Mouse (Mus musculus) MEL (cell line): ENCODE data around the gene Ccdc182. TPM values are rescaled to one million over a fixed set of nuclear protein-coding genes. Genes with fewer than 3 reads are reported as not detected.

Source experiments
- DNase-seq: peaks from one replicate; pipeline ENCODE4 v3.0.0; 2011; ENCODE audit warnings: low read depth, low spot score
- H3K27ac ChIP-seq: 2 replicates; pipeline ENCODE4 v1.5.1; 2012; ENCODE audit warnings: low read depth, mild to moderate bottlenecking, control low read depth, low read length, moderate library complexity; ENCODE audit not compliant: control insufficient read depth
- H3K27me3 ChIP-seq, 2 experiments: fragments of 150-350 bp in 1 of 2; sonication (generic) in 1 of 2; 2 replicates each; pipeline ENCODE4 v1.6.1; 2012; ENCODE audit warnings: low read length in 2 of 2, mild to moderate bottlenecking in 2 of 2, improper control_type of control experiment in 1 of 2, moderate library complexity in 1 of 2; ENCODE audit not compliant: insufficient read depth in 2 of 2, control insufficient read depth in 1 of 2
- H3K36me3 ChIP-seq, 2 experiments: 2 replicates each; pipeline ENCODE4 v1.6.1; 2012 to 2014; ENCODE audit warnings: low read length in 2 of 2, improper control_type of control experiment in 1 of 2, inconsistent platforms in 1 of 2, mild to moderate bottlenecking in 1 of 2; ENCODE audit not compliant: insufficient read depth in 2 of 2, control insufficient read depth in 1 of 2
- H3K4me1 ChIP-seq, 2 experiments: fragments of 150-350 bp in 1 of 2; sonication (generic) in 1 of 2; 2 replicates each; pipeline ENCODE4 v1.6.1; 2012; ENCODE audit warnings: low read length in 2 of 2, improper control_type of control experiment in 1 of 2, mild to moderate bottlenecking in 1 of 2; ENCODE audit not compliant: insufficient read depth in 2 of 2, control insufficient read depth in 1 of 2
- H3K4me3 ChIP-seq, 2 experiments: fragments of 150-350 bp in 1 of 2; sonication (generic) in 1 of 2; 2 replicates each; pipeline ENCODE4 v1.5.1; 2012; ENCODE audit warnings: low read depth in 2 of 2, low read length in 2 of 2, mild to moderate bottlenecking in 2 of 2, moderate library complexity in 2 of 2, control low read depth in 1 of 2, improper control_type of control experiment in 1 of 2; ENCODE audit not compliant: control insufficient read depth in 1 of 2, insufficient read depth in 1 of 2
- H3K79me2 ChIP-seq: 2 replicates; pipeline ENCODE4 v1.6.1; 2012; ENCODE audit warnings: mild to moderate bottlenecking, low read length, moderate library complexity; ENCODE audit not compliant: control insufficient read depth, poor library complexity, insufficient read depth
- H3K9ac ChIP-seq: 2 replicates; pipeline ENCODE4 v1.6.1; 2012; ENCODE audit warnings: low read depth, mild to moderate bottlenecking, control low read depth, low read length, moderate library complexity; ENCODE audit not compliant: control insufficient read depth, poor library complexity, severe bottlenecking
- H3K9me3 ChIP-seq: fragments of 150-350 bp; sonication (generic); replicated peaks from 2 replicates; pipeline ENCODE4 v1.6.1; 2012; ENCODE audit warnings: mild to moderate bottlenecking, low read length, improper control_type of control experiment, moderate library complexity; ENCODE audit not compliant: insufficient read depth
- BHLHE40 ChIP-seq: IDR thresholded peaks from 2 replicates; pipeline ENCODE4 v1.6.1; 2012; ENCODE audit warnings: low read depth, mild to moderate bottlenecking, inconsistent platforms, low read length, improper control_type of control experiment, borderline replicate concordance
- CHD2 ChIP-seq: IDR thresholded peaks from 2 replicates; pipeline ENCODE4 v1.6.1; 2011; ENCODE audit warnings: low read length, improper control_type of control experiment
- CTCF ChIP-seq, 3 experiments: IDR thresholded peaks in 2 of 3; conservative IDR thresholded peaks in 1 of 3; 2 replicates each; pipeline ENCODE4 v1.5.1; 2011 to 2012; ENCODE audit warnings: low read length in 3 of 3, low read depth in 2 of 3, mild to moderate bottlenecking in 2 of 3, improper control_type of control experiment in 1 of 3, inconsistent platforms in 1 of 3, mixed read lengths in 1 of 3, moderate library complexity in 1 of 3; ENCODE audit not compliant: control insufficient read depth in 1 of 3, insufficient read depth in 1 of 3, poor library complexity in 1 of 3, severe bottlenecking in 1 of 3
- ETS1 ChIP-seq: IDR thresholded peaks from 2 replicates; pipeline ENCODE4 v1.6.1; 2012; ENCODE audit warnings: low read depth, mild to moderate bottlenecking, inconsistent platforms, low read length, improper control_type of control experiment, moderate library complexity
- GABPA ChIP-seq: IDR thresholded peaks from 2 replicates; pipeline ENCODE4 v1.6.1; 2012; ENCODE audit warnings: low read depth, mild to moderate bottlenecking, inconsistent platforms, low read length, improper control_type of control experiment, moderate library complexity
- JUND ChIP-seq: IDR thresholded peaks from 2 replicates; pipeline ENCODE4 v1.6.1; 2011; ENCODE audit warnings: low read depth, mild to moderate bottlenecking, improper control_type of control experiment, low read length
- MYB ChIP-seq: IDR thresholded peaks from 2 replicates; pipeline ENCODE4 v1.6.1; 2011; ENCODE audit warnings: mild to moderate bottlenecking, low read depth, low read length, improper control_type of control experiment
- MYC ChIP-seq: IDR thresholded peaks from 2 replicates; pipeline ENCODE4 v1.6.1; 2011; ENCODE audit warnings: low read depth, mild to moderate bottlenecking, low read length, improper control_type of control experiment, moderate library complexity
- NELFE ChIP-seq: IDR thresholded peaks from 2 replicates; pipeline ENCODE4 v1.6.1; 2011; ENCODE audit warnings: low read depth, low read length, improper control_type of control experiment
- POLR2AphosphoS2 ChIP-seq: IDR thresholded peaks from 2 replicates; pipeline ENCODE4 v1.6.1; 2011; ENCODE audit warnings: low read length, improper control_type of control experiment
- RAD21 ChIP-seq: IDR thresholded peaks from 2 replicates; pipeline ENCODE4 v1.6.1; 2011; ENCODE audit warnings: mild to moderate bottlenecking, low read depth, low read length, improper control_type of control experiment
- RCOR1 ChIP-seq: IDR thresholded peaks from 2 replicates; pipeline ENCODE4 v1.6.1; 2012; ENCODE audit warnings: low read depth, mild to moderate bottlenecking, inconsistent platforms, low read length, improper control_type of control experiment
- UBTF ChIP-seq: IDR thresholded peaks from 2 replicates; pipeline ENCODE4 v1.6.1; 2012; ENCODE audit warnings: low read depth, mild to moderate bottlenecking, inconsistent platforms, low read length, improper control_type of control experiment, moderate library complexity, borderline replicate concordance; ENCODE audit not compliant: insufficient read depth
- USF2 ChIP-seq, 2 experiments: IDR thresholded peaks; 2 replicates each; pipeline ENCODE4 v1.6.1; 2011 to 2012; ENCODE audit warnings: improper control_type of control experiment in 2 of 2, low read length in 2 of 2, borderline replicate concordance in 1 of 2, inconsistent platforms in 1 of 2, low read depth in 1 of 2, mild to moderate bottlenecking in 1 of 2; ENCODE audit not compliant: insufficient read depth in 1 of 2
- ZC3H11A ChIP-seq: IDR thresholded peaks from 2 replicates; pipeline ENCODE4 v1.6.1; 2012; ENCODE audit warnings: low read depth, mild to moderate bottlenecking, inconsistent platforms, low read length, improper control_type of control experiment
- ZKSCAN1 ChIP-seq: IDR thresholded peaks from 2 replicates; pipeline ENCODE4 v1.6.1; 2012; ENCODE audit warnings: low read depth, mild to moderate bottlenecking, inconsistent platforms, low read length, improper control_type of control experiment, moderate library complexity
- ZNF384 ChIP-seq: IDR thresholded peaks from 2 replicates; pipeline ENCODE4 v1.6.1; 2012; ENCODE audit warnings: low read depth, mild to moderate bottlenecking, inconsistent platforms, low read length, improper control_type of control experiment
- polyA plus RNA-seq, 2 experiments: library from polyadenylated mRNA; stranded (reverse) in 1 of 2; unstranded in 1 of 2; fragments of >175 nt in 1 of 2; fragments of >200 nt in 1 of 2; gene quantifications; 2 replicates each; pipeline versions ENCODE4 v1.2.1 to v1.2.4; 2012; ENCODE audit warnings: low replicate concordance in 2 of 2, low read depth in 1 of 2; ENCODE audit not compliant: insufficient read length in 2 of 2, insufficient read depth in 1 of 2, missing spikeins in 1 of 2
- total RNA-seq: library from RNA; depleted of rRNA; stranded (reverse); fragments of 300-350 nt; gene quantifications from 2 replicates; pipeline ENCODE4 v1.2.3, GENCODE M21; 2012

The Ccdc182 gene
- total and polyA plus RNA-seq, 3 experiments = not detected

- Histone ChIP-seq H3K4me1 (no peaks in the 10 kb centered on the region), H3K27ac (no peak overlapping the region), H3K9ac (no peak overlapping the region), H3K9me3 (no peaks in the 10 kb centered on the region), H3K4me3 (no peak overlapping the region), H3K79me2 (no peaks in the 10 kb centered on the region), H3K27me3 (peaks cover 2 to 6% of the 10 kb centered on the region in 2 experiments; a peak in 3 of 4 replicates), H3K36me3 (no peaks in the 10 kb centered on the region)
- TF ChIP-seq ZNF384 (no peak), CTCF (IDR thresholded peaks at IDR 0.05 in 2 of 3, conservative IDR thresholded peaks at IDR 0.05 in 1 of 3; ENCODE audit: control insufficient read depth in 1 of 3, insufficient read depth in 1 of 3, low read depth in 2 of 3, low read length in 3 of 3, poor library complexity in 1 of 3, severe bottlenecking in 1 of 3) (peak in 1 of 3 experiments; percentile 19; a peak in 1 of 6 replicates)
- no peak for DNase-seq
Measured at GRCm38 (mm10) chr11:88288805-88289340, 5.0 kb upstream of the Ccdc182 start.

DNA sequence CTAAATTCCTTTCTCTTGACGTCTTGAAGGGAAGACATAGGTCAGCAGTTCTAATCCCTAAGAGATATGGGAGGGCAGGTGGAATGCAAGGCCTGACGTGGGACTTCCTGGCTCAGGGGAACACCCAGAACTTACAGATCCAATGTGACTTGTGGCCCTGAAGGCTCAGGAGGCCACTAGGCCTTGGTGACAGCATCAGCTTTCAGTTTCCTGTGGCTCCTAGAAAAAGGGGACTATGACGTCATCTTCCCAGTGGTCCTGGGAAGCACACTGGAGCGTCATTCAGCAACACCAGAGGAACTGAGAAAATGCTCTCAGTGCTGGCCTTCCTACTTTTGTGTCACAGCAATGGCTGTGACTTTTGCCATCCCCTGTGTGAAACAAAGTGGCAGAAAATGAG lies 2.6 kb upstream of the Ccdc182 start:
- Histone ChIP-seq H3K27ac (no peak overlapping the region), H3K36me3 (no peaks in the 10 kb centered on the region), H3K4me1 (no peaks in the 10 kb centered on the region), H3K9ac (no peak overlapping the region), H3K79me2 (no peaks in the 10 kb centered on the region), H3K27me3 (peaks cover 1 to 6% of the 10 kb centered on the region in 2 experiments; a peak in 3 of 4 replicates), H3K4me3 (no peak overlapping the region), H3K9me3 (no peaks in the 10 kb centered on the region)
- no peak for DNase-seq
- TF ChIP-seq ETS1 (no peak), RCOR1 (no peak), JUND (no peak), NELFE (no peak), ZKSCAN1 (no peak), UBTF (no peak), CHD2 (no peak), RAD21 (no peak), ZNF384 (no peak), BHLHE40 (no peak), POLR2AphosphoS2 (no peak), ZC3H11A (no peak), GABPA (no peak), MYB (no peak), USF2 (IDR thresholded peaks at IDR 0.05; ENCODE audit: borderline replicate concordance in 1 of 2, insufficient read depth in 1 of 2, low read depth in 1 of 2, low read length in 2 of 2) (no peak), MYC (no peak)
